Mouse (Mus musculus) MEL (cell line): ENCODE data around the gene Nr4a1. TPM values are rescaled to one million over a fixed set of nuclear protein-coding genes. Genes with fewer than 3 reads are reported as not detected.

Experiments
- DNase-seq: peaks from one replicate; pipeline ENCODE4 v3.0.0; 2011; ENCODE audit warnings: low read depth, low spot score
- H3K27ac ChIP-seq: 2 replicates; pipeline ENCODE4 v1.5.1; 2012; ENCODE audit warnings: low read depth, mild to moderate bottlenecking, control low read depth, low read length, moderate library complexity; ENCODE audit not compliant: control insufficient read depth
- H3K27me3 ChIP-seq, 2 experiments: fragments of 150-350 bp in 1 of 2; sonication (generic) in 1 of 2; 2 replicates each; pipeline ENCODE4 v1.6.1; 2012; ENCODE audit warnings: low read length in 2 of 2, mild to moderate bottlenecking in 2 of 2, improper control_type of control experiment in 1 of 2, moderate library complexity in 1 of 2; ENCODE audit not compliant: insufficient read depth in 2 of 2, control insufficient read depth in 1 of 2
- H3K36me3 ChIP-seq, 2 experiments: 2 replicates each; pipeline ENCODE4 v1.6.1; 2012 to 2014; ENCODE audit warnings: low read length in 2 of 2, improper control_type of control experiment in 1 of 2, inconsistent platforms in 1 of 2, mild to moderate bottlenecking in 1 of 2; ENCODE audit not compliant: insufficient read depth in 2 of 2, control insufficient read depth in 1 of 2
- H3K4me1 ChIP-seq, 2 experiments: fragments of 150-350 bp in 1 of 2; sonication (generic) in 1 of 2; 2 replicates each; pipeline ENCODE4 v1.6.1; 2012; ENCODE audit warnings: low read length in 2 of 2, improper control_type of control experiment in 1 of 2, mild to moderate bottlenecking in 1 of 2; ENCODE audit not compliant: insufficient read depth in 2 of 2, control insufficient read depth in 1 of 2
- H3K4me3 ChIP-seq, 2 experiments: fragments of 150-350 bp in 1 of 2; sonication (generic) in 1 of 2; 2 replicates each; pipeline ENCODE4 v1.5.1; 2012; ENCODE audit warnings: low read depth in 2 of 2, low read length in 2 of 2, mild to moderate bottlenecking in 2 of 2, moderate library complexity in 2 of 2, control low read depth in 1 of 2, improper control_type of control experiment in 1 of 2; ENCODE audit not compliant: control insufficient read depth in 1 of 2, insufficient read depth in 1 of 2
- H3K79me2 ChIP-seq: 2 replicates; pipeline ENCODE4 v1.6.1; 2012; ENCODE audit warnings: mild to moderate bottlenecking, low read length, moderate library complexity; ENCODE audit not compliant: control insufficient read depth, poor library complexity, insufficient read depth
- H3K9ac ChIP-seq: 2 replicates; pipeline ENCODE4 v1.6.1; 2012; ENCODE audit warnings: low read depth, mild to moderate bottlenecking, control low read depth, low read length, moderate library complexity; ENCODE audit not compliant: control insufficient read depth, poor library complexity, severe bottlenecking
- H3K9me3 ChIP-seq: fragments of 150-350 bp; sonication (generic); replicated peaks from 2 replicates; pipeline ENCODE4 v1.6.1; 2012; ENCODE audit warnings: mild to moderate bottlenecking, low read length, improper control_type of control experiment, moderate library complexity; ENCODE audit not compliant: insufficient read depth
- BHLHE40 ChIP-seq: IDR thresholded peaks from 2 replicates; pipeline ENCODE4 v1.6.1; 2012; ENCODE audit warnings: low read depth, mild to moderate bottlenecking, inconsistent platforms, low read length, improper control_type of control experiment, borderline replicate concordance
- CHD1 ChIP-seq: IDR thresholded peaks from 2 replicates; pipeline ENCODE4 v1.6.1; 2012; ENCODE audit warnings: low read depth, mild to moderate bottlenecking, inconsistent platforms, low read length, improper control_type of control experiment
- CHD2 ChIP-seq: IDR thresholded peaks from 2 replicates; pipeline ENCODE4 v1.6.1; 2011; ENCODE audit warnings: low read length, improper control_type of control experiment
- CTCF ChIP-seq, 3 experiments: IDR thresholded peaks in 2 of 3; conservative IDR thresholded peaks in 1 of 3; 2 replicates each; pipeline ENCODE4 v1.5.1; 2011 to 2012; ENCODE audit warnings: low read length in 3 of 3, low read depth in 2 of 3, mild to moderate bottlenecking in 2 of 3, improper control_type of control experiment in 1 of 3, inconsistent platforms in 1 of 3, mixed read lengths in 1 of 3, moderate library complexity in 1 of 3; ENCODE audit not compliant: control insufficient read depth in 1 of 3, insufficient read depth in 1 of 3, poor library complexity in 1 of 3, severe bottlenecking in 1 of 3
- ELF1 ChIP-seq: IDR thresholded peaks from 2 replicates; pipeline ENCODE4 v1.6.1; 2014; ENCODE audit warnings: low read depth, mild to moderate bottlenecking, inconsistent platforms, low read length, improper control_type of control experiment, moderate library complexity
- EP300 ChIP-seq, 2 experiments: IDR thresholded peaks; 2 replicates each; pipeline ENCODE4 v1.6.1; 2011; ENCODE audit warnings: improper control_type of control experiment in 2 of 2, low read length in 2 of 2, low read depth in 1 of 2, mild to moderate bottlenecking in 1 of 2
- ETS1 ChIP-seq: IDR thresholded peaks from 2 replicates; pipeline ENCODE4 v1.6.1; 2012; ENCODE audit warnings: low read depth, mild to moderate bottlenecking, inconsistent platforms, low read length, improper control_type of control experiment, moderate library complexity
- MAZ ChIP-seq: IDR thresholded peaks from 2 replicates; pipeline ENCODE4 v1.6.1; 2012; ENCODE audit warnings: low read depth, mild to moderate bottlenecking, inconsistent platforms, low read length, improper control_type of control experiment
- MXI1 ChIP-seq: IDR thresholded peaks from 2 replicates; pipeline ENCODE4 v1.6.1; 2011; ENCODE audit warnings: mild to moderate bottlenecking, low read depth, low read length, improper control_type of control experiment
- MYB ChIP-seq: IDR thresholded peaks from 2 replicates; pipeline ENCODE4 v1.6.1; 2011; ENCODE audit warnings: mild to moderate bottlenecking, low read depth, low read length, improper control_type of control experiment
- NRF1 ChIP-seq: IDR thresholded peaks from 2 replicates; pipeline ENCODE4 v1.6.1; 2014; ENCODE audit warnings: low read depth, mild to moderate bottlenecking, inconsistent platforms, low read length, improper control_type of control experiment, moderate library complexity; ENCODE audit not compliant: poor library complexity, insufficient read depth, severe bottlenecking
- POLR2A ChIP-seq, 2 experiments: IDR thresholded peaks; 2 replicates each; pipeline ENCODE4 v1.6.1; 2011 to 2012; ENCODE audit warnings: low read length in 2 of 2, mild to moderate bottlenecking in 2 of 2, control low read depth in 1 of 2, improper control_type of control experiment in 1 of 2, low read depth in 1 of 2, moderate library complexity in 1 of 2; ENCODE audit not compliant: control insufficient read depth in 1 of 2, insufficient read depth in 1 of 2, poor library complexity in 1 of 2
- POLR2AphosphoS2 ChIP-seq: IDR thresholded peaks from 2 replicates; pipeline ENCODE4 v1.6.1; 2011; ENCODE audit warnings: low read length, improper control_type of control experiment
- POLR2AphosphoS5 ChIP-seq: IDR thresholded peaks from 2 replicates; pipeline ENCODE4 v1.6.1; 2012; ENCODE audit warnings: low read depth, borderline replicate concordance, mild to moderate bottlenecking, inconsistent platforms, low read length, moderate library complexity, mixed read lengths
- RAD21 ChIP-seq: IDR thresholded peaks from 2 replicates; pipeline ENCODE4 v1.6.1; 2011; ENCODE audit warnings: mild to moderate bottlenecking, low read depth, low read length, improper control_type of control experiment
- RCOR1 ChIP-seq: IDR thresholded peaks from 2 replicates; pipeline ENCODE4 v1.6.1; 2012; ENCODE audit warnings: low read depth, mild to moderate bottlenecking, inconsistent platforms, low read length, improper control_type of control experiment
- TAL1 ChIP-seq: IDR thresholded peaks from 2 replicates; pipeline ENCODE4 v1.6.1; 2012; ENCODE audit warnings: mild to moderate bottlenecking, inconsistent platforms, low read length, moderate library complexity, mixed read lengths
- TBP ChIP-seq: IDR thresholded peaks from 2 replicates; pipeline ENCODE4 v1.8.0; 2011; ENCODE audit warnings: low read depth, low read length, improper control_type of control experiment
- UBTF ChIP-seq: IDR thresholded peaks from 2 replicates; pipeline ENCODE4 v1.6.1; 2012; ENCODE audit warnings: low read depth, mild to moderate bottlenecking, inconsistent platforms, low read length, improper control_type of control experiment, moderate library complexity, borderline replicate concordance; ENCODE audit not compliant: insufficient read depth
- USF1 ChIP-seq: IDR thresholded peaks from 2 replicates; pipeline ENCODE4 v1.6.1; 2014; ENCODE audit warnings: low read depth, mild to moderate bottlenecking, inconsistent platforms, low read length, improper control_type of control experiment, moderate library complexity
- USF2 ChIP-seq, 2 experiments: IDR thresholded peaks; 2 replicates each; pipeline ENCODE4 v1.6.1; 2011 to 2012; ENCODE audit warnings: improper control_type of control experiment in 2 of 2, low read length in 2 of 2, borderline replicate concordance in 1 of 2, inconsistent platforms in 1 of 2, low read depth in 1 of 2, mild to moderate bottlenecking in 1 of 2; ENCODE audit not compliant: insufficient read depth in 1 of 2
- ZC3H11A ChIP-seq: IDR thresholded peaks from 2 replicates; pipeline ENCODE4 v1.6.1; 2012; ENCODE audit warnings: low read depth, mild to moderate bottlenecking, inconsistent platforms, low read length, improper control_type of control experiment
- ZMIZ1 ChIP-seq: IDR thresholded peaks from 2 replicates; pipeline ENCODE4 v1.6.1; 2012; ENCODE audit warnings: low read depth, mild to moderate bottlenecking, inconsistent platforms, low read length, improper control_type of control experiment, moderate library complexity
- ZNF384 ChIP-seq: IDR thresholded peaks from 2 replicates; pipeline ENCODE4 v1.6.1; 2012; ENCODE audit warnings: low read depth, mild to moderate bottlenecking, inconsistent platforms, low read length, improper control_type of control experiment
- polyA plus RNA-seq, 2 experiments: library from polyadenylated mRNA; stranded (reverse) in 1 of 2; unstranded in 1 of 2; fragments of >175 nt in 1 of 2; fragments of >200 nt in 1 of 2; gene quantifications; 2 replicates each; pipeline versions ENCODE4 v1.2.1 to v1.2.4; 2012; ENCODE audit warnings: low replicate concordance in 2 of 2, low read depth in 1 of 2; ENCODE audit not compliant: insufficient read length in 2 of 2, insufficient read depth in 1 of 2, missing spikeins in 1 of 2
- total RNA-seq: library from RNA; depleted of rRNA; stranded (reverse); fragments of 300-350 nt; gene quantifications from 2 replicates; pipeline ENCODE4 v1.2.3, GENCODE M21; 2012

The Nr4a1 gene
- total and polyA plus RNA-seq, 3 experiments: 2.0 to 12.8 TPM; not detected in 1

DNA sequence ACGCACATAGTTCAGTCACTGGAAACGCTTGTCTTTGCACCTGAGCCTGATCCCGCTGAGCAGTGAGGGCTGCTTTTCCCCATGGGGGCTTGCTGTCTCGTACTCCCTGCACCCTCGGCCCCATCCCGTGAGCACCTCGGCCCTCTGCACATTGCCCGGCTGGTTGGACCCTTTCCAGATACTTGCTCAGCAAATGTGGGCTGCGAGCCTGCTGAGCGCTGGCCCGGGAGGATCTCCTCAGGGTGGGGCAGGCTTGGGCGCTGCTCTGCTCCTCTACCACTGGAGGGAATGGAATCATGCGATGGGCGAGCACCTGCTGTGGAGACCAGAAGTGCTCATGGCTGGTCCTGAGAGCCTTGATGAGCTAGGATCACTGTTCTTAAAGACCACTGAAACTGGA is 41.6 kb upstream of the Nr4a1 start:
- H3K9ac ChIP-seq: no peak overlapping the region
- H3K4me3 ChIP-seq: no peak overlapping the region
- TF ChIP-seq ZC3H11A (no peak), RAD21 (no peak), ZNF384 (no peak), USF1 (no peak), ZMIZ1 (no peak), EP300 (IDR thresholded peaks at IDR 0.05; ENCODE audit: low read depth in 1 of 2, low read length in 2 of 2) (no peak), UBTF (no peak), POLR2A (IDR thresholded peaks at IDR 0.05; ENCODE audit: control insufficient read depth in 1 of 2, insufficient read depth in 1 of 2, low read depth in 1 of 2, low read length in 2 of 2, poor library complexity in 1 of 2) (no peak), POLR2AphosphoS5 (no peak), NRF1 (no peak), MXI1 (no peak), POLR2AphosphoS2 (no peak), CHD2 (no peak), BHLHE40 (no peak), TBP (no peak), MAZ (no peak), MYB (no peak)
- H3K79me2 ChIP-seq: no peaks in the 10 kb centered on the region
- no peak for DNase-seq
- no peaks in the 10 kb centered on the region for H3K27me3 ChIP-seq
- H3K36me3 ChIP-seq: no peaks in the 10 kb centered on the region; a peak in 1 of 4 replicates
- no peaks in the 10 kb centered on the region for H3K9me3 ChIP-seq
- H3K27ac ChIP-seq: no peak overlapping the region
- no peaks in the 10 kb centered on the region for H3K4me1 ChIP-seq

DNA sequence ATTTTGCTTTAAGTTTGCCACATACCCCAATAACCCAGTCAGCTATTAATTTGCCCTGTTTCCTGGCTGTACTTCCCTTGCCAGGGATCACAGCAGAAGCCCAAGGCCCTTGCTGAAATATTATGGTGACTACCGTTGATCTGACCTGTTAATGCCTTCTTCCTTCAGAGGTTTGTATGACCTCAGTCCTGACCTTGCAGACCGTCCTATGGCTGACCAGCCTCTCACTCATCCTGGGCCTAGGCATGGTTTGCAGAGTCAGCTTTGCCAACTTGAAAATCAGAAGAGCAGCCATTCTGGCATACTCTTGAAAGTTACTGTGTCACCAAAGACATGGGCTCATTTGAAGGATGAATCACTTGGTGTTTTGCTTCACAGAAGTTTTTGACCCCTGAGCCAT is 38.9 kb upstream of the Nr4a1 start:
- no peak for TF ChIP-seq ETS1
- no peak for TF ChIP-seq USF2 (IDR thresholded peaks at IDR 0.05; ENCODE audit: borderline replicate concordance in 1 of 2, insufficient read depth in 1 of 2, low read depth in 1 of 2, low read length in 2 of 2)
- no peak for TF ChIP-seq POLR2AphosphoS2
- TF ChIP-seq ZNF384: no peak
- TF ChIP-seq CHD1: no peak
- TF ChIP-seq UBTF: no peak
- no peak for TF ChIP-seq MXI1
- TF ChIP-seq RCOR1: no peak
- no peak for TF ChIP-seq CTCF (IDR thresholded peaks at IDR 0.05 in 2 of 3, conservative IDR thresholded peaks at IDR 0.05 in 1 of 3; ENCODE audit: control insufficient read depth in 1 of 3, insufficient read depth in 1 of 3, low read depth in 2 of 3, low read length in 3 of 3, poor library complexity in 1 of 3, severe bottlenecking in 1 of 3)
- TF ChIP-seq ELF1: no peak
- no peak for TF ChIP-seq POLR2A (IDR thresholded peaks at IDR 0.05; ENCODE audit: control insufficient read depth in 1 of 2, insufficient read depth in 1 of 2, low read depth in 1 of 2, low read length in 2 of 2, poor library complexity in 1 of 2)
- TF ChIP-seq EP300 (IDR thresholded peaks at IDR 0.05; ENCODE audit: low read depth in 1 of 2, low read length in 2 of 2): no peak
- no peak for TF ChIP-seq TAL1
- Histone ChIP-seq H3K9ac (no peak overlapping the region), H3K4me3 (no peak overlapping the region), H3K4me1 (no peaks in the 10 kb centered on the region), H3K79me2 (no peaks in the 10 kb centered on the region), H3K36me3 (no peaks in the 10 kb centered on the region), H3K27me3 (no peaks in the 10 kb centered on the region), H3K9me3 (no peaks in the 10 kb centered on the region), H3K27ac (no peak overlapping the region)
- no peak for DNase-seq
